Mouse (Mus musculus): ENCODE results near the gene Hdac9.

DNA sequence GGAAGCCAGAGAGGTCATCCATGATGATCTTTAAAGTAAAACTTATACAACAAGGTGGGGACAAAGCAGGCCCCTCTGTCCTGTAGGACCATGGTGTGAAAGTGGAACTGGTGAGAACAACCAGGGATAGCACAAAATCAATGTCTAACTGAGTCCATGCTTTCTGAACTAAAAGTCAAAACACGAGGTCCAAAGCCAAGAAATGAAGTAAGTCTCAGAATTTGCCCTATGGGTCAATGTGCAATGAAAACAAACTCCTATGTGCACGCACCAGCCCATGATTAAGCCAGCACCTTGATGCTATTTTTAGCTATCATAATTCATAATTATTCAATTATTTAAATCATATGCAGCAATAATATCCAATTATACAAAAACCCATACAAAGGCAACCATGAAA, 196.0 kb downstream of the Hdac9 start:
- TF ChIP-seq CTCF (IDR thresholded peaks at IDR 0.05; ENCODE audit: low read depth, low read length) (no peak), POLR2A (IDR thresholded peaks at IDR 0.05; ENCODE audit: borderline replicate concordance, low read depth, low read length) (no peak)

Data from bone marrow macrophage, adult 2 months (primary cell).